Mouse (Mus musculus): ENCODE data around the gene Catsperd.

- no peak for TF ChIP-seq CTCF (IDR thresholded peaks at IDR 0.05; ENCODE audit: low read depth)
- TF ChIP-seq EP300 (IDR thresholded peaks at IDR 0.05; ENCODE audit: low read depth): no peak
Observed at GRCm38 (mm10) chr17:56709708-56710107, 81.8 kb downstream of the Catsperd start.
